Mouse (Mus musculus) CD4-positive helper T cell, adult 2 months (primary cell): ENCODE measurements around the gene Gm12355.

Experiments
- DNase-seq: peaks from one replicate; pipeline ENCODE4 v3.0.0-alpha.2; 2012; ENCODE audit warnings: low read depth, missing footprints, low spot score

Gene Gm12355

DNA sequence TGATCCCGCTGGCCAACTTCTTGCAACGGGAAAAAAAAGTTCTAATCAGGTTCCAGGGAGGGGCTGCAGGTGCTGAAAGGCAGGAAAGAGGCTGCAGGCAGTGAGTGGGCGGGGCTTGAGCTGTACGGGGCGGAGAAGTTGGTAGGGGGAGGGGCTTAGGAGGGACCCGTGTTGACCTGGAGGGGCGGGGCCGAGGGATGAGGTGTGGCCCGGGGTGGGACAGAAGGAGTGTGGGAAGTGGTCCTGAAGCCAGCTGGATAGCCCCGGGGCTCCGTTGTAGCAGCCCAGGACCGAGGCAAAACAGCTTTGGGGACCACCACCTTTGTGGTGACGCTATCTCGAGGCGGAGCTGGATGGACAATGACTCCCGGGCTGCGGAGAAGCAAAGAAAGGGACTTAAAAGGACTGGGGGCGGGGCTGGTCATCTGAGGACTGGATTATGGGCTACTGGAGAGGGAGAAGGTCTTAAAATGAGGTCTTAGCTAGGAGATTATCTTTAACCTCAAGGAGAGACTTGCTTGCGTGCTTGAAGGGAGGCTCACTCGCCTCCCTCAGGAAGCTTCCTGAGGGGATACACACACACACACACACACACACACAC, 23.3 kb downstream of the Gm12355 start:
- peak; percentile 29 for DNase-seq

DNA sequence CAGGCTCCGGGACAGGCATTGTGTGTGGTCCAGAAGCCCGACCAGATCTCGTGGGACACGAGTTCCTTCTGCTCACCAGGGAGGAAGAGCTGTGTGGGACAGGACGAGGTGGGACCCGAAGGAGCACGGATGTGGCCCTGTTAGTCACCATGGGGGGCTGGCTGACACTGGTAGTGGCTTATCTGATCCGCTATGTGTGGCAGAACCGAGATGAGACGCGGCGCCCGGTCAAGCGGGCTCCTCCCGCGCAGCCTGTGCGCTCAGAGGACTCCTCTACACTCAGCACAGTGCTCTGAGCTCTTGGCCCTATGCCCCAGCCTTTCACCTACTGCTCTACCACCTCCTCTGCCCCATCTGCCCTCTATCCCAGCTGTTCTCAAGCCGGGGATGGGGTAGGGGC, 26.2 kb downstream of the Gm12355 start:
- DNase-seq = no peak

DNA sequence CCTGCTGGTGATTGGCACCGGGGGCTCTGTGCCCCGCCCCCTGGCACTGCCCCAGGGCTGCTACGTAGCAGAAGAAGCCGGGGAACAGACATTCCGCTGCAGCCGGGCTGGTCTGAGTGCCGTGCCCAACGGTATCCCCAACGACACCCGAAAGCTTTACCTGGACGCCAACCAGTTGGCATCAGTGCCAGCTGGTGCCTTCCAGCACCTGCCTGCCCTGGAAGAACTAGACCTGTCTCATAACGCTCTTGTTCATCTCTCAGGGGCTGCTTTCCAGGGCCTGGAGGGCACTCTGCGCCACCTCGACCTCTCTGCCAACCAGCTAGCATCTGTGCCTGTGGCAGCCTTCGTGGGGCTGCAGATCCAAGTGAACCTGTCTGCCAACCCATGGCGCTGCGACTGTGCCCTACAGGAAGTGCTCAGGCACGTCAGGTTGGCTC, 26.6 kb downstream of the Gm12355 start:
- DNase-seq = no peak

DNA sequence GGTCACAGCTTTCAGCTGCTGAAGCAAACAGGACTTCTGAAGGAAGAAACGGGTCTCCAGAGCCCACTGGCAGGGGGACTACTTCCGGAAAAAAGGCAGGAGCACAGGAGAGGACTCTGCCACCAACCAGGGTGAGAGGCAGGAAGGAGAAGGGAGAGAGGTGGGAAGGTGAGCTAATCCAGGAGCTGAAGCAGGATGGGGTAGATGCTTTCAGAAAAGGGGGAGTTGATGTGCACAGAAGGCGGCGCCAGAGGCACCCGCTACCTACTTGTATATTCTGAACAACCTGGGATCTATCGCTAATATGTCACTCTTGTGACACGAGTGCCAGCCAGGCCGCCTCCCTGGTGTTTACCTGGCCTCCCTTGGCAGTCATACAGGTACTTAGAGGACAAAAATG, 27.5 kb downstream of the Gm12355 start, which contains the start of gene Lrrc3c:
Gene Lrrc3c, plus strand, starts transcription at position 301 of the 400 bp plus-strand sequence.
- DNase-seq = no peak

DNA sequence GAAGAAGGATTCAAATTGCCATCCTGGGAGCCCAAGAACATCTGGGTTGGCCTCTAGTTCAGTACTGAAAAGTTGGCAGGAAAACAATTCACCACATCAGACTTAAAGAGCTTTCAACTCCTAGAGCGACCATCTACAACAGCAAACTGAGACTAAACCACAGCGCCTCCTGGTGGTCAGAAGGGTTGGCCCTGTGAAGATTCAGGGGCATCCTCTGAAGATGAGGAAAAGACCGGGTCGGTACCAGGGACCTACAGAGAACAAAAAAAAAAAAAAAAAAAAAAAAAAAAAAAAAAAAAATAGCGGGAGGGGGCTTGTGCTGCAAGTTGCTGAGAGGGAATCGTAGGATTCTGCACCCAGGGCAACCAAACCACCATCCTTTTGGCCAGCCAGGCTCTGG, 28.1 kb downstream of the Gm12355 start:
- DNase-seq = peak; percentile 86

DNA sequence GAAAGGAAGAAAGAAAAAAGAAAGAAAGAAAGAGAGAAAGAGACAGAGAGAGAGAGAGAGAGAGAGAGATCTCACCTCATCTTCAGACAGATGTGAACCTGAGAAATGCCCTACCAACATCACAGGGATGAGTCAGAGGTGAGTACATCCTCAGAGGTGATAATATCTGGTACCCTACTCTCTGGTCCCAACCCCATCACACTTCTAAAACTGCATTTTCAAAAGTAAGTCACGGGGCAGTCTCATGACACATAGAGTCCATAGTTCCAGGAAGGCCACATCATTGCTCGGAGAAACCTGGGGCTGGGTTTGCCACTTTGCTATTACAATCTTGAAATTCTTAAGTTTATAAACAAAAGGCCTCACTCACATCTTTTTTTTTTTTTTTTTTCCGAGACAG, 29.5 kb downstream of the Gm12355 start:
- peak; percentile 50 for DNase-seq

DNA sequence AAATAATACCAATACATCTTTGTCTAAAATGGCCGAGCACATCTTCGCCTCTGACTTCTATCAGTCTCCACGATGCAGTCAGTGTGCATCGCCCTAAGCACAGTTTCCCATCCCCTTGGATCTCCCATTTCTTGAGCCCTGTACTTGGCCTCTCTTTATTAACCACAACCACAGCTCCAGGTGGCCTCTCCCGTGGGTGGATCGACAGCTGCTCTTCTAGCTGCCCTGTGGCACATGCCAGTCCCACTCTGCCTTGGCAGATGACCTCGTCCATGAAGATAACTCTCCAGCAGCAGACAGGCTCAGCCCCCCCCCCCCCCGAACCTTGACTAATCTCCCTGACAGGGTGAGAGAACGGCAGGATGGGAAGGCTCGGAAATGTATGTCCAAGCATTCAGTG, 30.0 kb downstream of the Gm12355 start:
- DNase-seq = no peak

DNA sequence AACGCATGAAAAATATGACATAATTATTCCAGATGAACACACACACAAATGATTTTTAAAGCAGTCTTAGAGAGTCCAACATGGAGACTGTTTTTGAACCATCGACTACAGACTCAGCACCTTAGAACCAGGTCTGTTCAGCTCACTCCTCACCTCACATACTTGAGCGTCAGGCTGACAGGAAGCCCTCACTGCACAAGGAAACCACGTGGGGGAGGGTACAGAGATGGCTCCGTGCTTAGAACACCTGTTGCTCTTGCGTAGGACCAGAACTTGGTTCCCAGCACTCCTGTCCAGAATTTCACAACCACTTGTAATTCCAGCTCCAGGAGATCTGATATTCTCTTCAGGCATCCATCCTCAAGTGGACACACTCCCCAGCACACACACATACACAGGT, 30.4 kb downstream of the Gm12355 start:
- peak; percentile 58 for DNase-seq

DNA sequence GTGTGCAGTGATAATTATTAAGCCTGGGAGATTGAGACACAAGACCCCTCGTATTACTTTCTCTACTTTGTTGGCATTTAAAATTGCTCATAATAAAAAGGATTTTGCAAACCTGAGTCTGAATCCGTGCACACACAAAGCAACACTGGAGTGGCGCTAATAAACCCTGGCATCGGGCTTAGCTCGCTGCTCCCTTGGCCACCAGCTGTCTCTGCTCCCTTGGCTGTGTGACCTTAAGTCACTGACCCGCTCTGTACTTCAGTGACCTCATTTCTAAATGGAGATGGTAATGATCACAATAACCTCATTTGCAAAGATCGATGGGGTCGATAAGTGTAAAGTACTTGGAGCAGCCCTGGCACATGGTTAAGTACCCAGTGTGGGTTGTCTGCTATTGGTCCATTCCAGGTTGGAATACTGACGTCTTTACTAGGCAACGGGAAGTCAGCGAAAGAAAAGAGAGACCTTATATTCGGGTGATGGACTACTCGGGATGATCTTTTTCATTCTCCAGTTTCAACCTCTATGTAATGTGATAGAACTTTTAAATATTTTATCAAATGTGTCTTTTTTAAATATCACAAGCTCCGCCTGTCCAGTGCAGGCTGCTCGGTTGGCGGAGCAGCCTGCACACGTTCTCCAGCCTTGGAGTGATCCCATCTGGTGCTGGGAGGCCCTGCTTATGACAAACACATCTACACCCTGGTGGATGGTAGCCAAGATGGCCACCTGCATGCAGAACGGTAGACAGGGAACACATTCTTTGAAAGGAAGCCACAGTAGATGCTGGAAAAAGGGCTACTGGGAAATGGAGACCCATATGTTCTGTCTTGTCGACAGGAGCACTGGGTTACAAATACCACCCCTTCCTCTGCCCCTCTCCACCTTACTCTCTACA, 34.7 kb downstream of the Gm12355 start:
- no peak for DNase-seq

DNA sequence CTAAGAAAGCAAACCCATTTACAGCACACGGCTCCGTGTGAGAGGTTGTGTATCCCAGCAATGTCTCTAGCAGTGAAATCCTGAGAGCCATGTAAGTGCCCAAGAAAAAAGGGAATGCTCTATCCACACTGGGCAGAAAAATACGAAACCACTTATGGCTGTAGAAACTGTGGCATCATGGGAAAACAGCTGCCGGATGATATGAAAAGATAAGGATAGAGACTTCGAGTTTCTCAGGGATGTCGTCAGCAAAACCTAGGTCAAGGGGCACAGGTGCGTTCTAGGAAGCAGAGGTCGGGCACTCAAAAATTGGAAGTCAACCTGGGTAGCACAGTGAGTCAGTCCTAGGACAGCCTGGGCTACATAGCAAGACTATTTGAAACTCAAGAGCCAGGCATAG, 36.2 kb downstream of the Gm12355 start:
- DNase-seq = no peak

DNA sequence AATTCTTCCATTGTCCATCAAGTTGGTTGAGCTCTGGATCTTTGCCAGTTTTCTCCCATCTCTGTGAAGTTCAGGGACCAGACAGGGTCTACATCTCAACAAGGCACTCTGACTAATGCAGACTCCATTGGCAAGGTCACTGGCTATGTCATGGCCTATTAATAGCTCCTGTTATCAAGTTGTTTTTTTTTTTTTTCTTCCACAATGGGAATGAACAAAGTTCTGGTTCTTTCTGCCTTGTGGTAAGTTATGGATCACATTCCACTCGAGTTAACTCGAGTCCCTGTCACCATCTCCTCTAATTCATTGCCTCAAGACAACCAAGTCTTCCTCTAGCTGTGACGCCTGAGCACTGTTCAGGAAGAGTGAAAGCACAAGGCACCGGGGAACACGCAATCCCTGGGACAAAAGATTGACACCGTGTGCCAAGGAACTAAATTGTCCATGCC, 36.6 kb downstream of the Gm12355 start:
- DNase-seq = no peak

DNA sequence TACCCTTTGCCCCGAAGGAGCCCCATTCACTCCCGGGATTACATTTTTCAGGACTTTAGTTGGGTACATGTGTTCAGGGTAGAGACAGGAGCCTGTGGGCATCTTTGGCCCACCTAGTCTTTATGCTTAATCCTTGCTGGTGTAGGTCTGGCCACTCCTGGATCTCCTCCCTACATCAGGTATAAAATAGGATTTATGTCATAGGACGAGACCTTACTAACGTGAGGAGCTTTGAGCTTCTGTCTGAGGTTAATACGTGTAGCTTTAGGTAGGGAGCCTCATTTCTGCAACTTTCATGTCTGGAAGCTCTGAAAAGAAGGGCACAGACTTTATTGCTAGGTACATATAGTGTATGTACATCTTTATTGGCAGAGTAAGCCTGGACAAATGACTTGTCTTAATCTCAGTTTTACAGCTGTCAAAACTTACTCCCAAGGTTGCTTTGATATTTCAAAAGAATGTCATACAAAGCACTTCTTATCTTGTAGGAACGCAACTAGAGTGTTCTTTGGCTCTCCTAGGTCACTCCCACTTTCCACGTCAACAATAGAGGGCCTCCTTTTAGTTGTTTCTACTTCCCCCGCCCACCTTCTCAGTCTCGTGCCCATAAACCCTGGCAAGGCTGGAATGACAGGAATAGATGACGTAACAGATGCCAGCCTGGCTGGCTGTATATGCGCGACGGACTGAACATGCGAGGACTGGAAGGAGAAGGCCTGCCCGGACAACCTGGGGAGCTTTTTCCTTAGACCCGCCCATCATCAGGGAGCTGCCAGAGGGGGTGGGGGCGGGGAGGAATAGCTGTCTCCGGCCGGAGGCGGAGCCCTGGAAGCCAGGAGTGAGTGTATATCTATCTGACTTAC, 37.5 kb downstream of the Gm12355 start:
- DNase-seq = peak; percentile 81

DNA sequence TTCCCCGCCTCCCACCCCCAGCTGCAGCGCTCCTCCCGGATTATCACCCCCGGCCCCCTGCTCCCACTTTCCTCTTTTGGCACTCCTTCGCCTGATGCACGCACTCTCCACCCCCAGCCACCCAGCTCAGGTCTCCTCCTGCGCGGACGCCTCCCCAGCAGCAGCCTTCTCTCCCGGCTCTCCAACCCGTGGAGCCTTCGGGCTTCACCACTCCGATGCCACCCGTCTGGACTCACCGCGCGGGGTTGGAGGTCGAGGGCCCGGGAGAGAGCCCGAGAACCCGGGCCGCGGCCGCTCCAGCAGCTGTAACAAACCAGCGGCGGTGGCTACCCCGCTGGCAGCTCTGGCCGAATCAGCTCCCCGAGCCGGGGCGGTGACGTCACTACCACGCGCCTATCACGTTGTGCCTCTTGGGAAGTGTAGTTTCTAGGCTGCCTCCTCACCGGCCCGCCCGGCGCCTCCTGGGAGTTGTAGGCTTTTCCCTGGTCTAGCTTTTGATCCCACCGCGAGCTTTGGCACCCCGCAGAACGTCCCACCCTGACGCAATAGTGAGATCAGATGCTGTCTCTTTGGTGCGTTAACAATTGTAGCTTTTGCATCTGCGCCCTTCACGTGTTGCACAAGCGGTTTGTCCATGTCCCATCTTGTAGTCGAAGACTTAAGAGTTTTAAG, 38.4 kb downstream of the Gm12355 start, which contains the start of gene Ormdl3:
Gene Ormdl3, minus strand, starts transcription at position 477 of the 672 bp plus-strand sequence.
- DNase-seq = peak; percentile 96

DNA sequence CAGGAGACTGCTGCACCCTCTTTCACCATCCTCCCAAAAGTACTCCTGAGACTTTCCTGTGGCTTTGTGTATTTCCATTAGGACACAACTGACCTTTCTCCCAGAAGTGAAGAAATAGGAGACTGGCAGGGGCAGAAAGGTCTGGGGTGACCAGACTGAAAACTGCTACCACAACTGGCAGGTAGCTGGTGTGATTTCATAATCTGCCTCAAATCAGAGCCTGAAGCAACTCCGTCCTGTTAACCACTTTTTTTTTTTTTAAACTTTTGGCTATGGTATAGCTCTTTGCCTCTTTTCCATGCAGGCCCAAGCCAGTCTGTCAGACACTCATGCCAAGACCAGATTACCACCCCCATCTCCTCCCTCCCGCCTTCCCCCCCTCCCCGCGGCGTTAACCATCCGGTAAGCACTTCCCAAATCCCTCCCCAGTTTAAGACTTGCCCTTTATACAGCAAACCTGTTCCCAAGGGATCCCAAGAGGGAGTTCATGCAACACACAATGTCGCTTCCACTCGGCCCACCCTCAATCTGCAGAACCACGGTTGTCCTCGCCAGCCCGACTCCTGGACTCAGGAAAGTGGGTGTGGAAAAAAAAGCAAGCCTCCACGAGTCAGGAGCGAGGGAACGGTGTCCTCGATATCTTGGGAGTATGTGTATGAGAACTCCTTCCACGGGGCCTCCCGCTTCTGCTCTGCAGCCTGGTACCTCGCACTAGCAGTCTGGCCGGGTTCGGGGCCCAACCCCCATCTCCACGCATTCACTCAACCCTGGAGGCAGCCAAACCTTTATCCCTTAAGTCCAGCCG, 39.2 kb downstream of the Gm12355 start:
- no peak for DNase-seq

DNA sequence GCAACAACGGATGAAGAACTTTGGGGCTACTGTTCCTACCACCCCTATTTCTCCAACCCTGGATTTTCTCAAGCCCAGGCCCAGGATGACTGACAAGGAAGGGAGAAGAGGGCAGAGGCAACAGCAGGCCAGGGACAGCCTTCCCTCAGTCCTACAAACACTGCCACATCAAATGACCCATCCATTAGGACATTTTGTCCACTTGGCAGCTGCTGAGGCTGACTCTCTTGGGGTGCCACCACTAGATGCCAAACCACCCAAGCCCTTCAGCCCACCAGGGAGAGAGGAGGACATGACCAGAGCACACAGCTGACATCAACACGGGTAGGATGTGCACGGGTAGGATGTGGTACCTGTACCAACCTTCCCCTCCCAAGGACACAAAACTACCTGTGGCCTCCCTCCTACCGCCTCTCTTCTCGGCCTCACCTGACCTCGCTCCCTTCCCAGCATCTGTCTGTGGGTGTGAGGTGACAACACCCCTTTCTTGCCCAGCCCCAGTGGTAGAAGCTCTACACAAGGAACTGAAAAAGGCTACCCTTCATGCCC, 40.8 kb downstream of the Gm12355 start:
- DNase-seq = no peak

DNA sequence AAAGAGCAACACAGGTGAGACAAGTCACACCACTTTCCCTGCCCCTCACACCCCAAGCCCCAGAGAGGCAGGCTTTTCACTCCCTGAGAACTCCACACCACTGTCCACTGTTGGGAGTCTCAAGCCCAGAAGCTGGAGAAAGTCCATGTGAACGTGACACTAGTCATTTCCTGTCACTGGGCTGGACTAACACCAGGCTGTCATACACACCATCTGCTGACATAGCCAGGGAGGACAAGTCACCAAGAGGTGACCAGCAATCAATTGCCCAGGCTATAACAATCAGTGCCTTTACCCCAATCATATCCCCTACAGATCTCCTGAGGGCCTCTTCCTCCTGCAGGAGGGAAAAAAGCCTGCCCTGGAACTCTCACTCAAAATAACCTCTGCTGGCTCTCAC, 41.3 kb downstream of the Gm12355 start:
- no peak for DNase-seq

DNA sequence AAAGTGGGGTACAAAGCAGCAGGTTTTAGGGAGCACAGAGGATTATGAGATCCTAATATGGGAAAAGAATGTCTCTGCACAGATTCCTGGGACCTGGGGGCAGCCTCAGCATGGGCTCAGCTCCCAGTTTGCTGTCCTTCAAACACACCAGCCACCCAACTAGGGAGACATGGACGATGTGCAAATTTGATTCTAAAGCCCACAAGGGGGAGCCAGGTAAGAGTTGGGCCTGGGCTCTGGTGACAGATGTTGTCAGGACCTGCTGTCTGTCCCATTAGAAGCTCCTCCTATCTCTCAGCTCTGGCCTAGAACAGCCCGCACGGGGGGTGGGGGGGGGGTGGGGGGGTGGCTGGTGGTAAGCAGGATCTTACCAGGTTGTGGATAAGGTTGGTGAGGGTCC, 41.9 kb downstream of the Gm12355 start:
- peak; percentile 26 for DNase-seq

DNA sequence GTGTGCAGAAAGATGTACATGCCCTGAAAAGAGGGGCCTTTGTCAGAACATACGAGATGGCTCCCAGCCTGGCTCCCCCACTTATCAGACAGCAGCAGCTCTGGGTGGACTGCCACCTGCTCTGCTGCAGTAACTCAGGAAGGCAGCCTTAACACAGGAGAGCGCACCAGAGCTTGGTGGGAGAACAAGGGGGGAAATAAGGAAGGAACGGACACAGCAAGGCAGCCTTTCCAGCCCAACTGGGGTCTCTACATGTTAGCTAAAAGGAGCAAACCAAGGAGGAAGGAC, 42.3 kb downstream of the Gm12355 start:
- DNase-seq = no peak

DNA sequence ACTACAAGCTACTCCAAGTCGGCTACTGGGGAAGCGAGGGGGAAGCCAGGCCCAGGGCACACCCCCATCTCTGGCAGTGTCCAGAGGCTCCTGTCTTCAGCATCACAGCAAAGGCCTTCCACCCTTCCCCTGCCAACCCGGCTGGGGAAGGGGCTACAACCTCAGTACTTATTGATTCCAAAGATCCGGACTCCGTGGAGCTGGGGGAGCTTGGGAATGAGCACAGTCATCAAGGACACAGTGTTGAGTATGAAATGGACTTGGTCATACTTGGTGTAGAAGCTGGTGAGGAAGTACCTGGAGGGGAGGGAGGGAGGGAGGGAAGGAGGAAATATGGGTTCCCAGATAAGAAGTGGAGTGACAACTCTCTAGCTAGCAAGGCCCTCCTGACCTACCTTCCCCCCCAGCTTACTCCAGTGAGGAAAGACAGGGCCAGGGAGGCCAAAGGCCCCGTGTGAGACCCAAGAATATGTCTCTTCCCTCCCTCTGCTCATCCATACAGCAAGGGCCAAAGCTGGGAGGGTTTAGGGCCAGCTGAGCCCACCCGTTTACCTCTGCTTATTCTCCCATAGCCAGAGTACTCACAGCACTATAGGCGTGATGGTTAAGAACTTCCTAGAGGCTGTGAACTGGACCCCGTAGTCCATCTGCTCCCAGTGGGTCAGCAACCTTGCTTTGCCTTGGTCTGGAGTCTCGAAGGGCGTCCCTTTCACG, 42.8 kb downstream of the Gm12355 start:
- no peak for DNase-seq

DNA sequence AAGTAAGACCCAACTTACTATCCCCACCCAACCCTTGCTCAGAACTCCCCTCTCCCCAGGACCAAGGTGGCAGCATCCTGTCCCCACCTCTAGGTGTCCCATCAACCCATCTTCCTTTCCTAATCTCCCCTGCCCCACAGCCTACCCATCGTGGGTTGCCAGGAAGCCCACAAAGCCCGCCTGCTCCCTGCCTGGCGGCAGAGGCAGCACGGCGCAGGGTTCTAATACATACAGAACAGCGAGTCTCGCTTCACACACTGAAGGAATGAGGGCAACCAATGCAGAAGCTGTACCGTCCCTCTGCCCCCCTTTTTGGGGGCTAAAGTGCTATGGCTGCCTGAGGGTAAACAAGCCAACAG, 43.5 kb downstream of the Gm12355 start:
- DNase-seq = no peak
